Mouse (Mus musculus): ENCODE results near the gene Nexn. TPM values are rescaled to one million over a fixed set of nuclear protein-coding genes. Genes with fewer than 3 reads are reported as not detected.

The Nexn gene
- total and polyA plus RNA-seq, 2 experiments from 2014 or later: 88.6 to 314 TPM

GRCm38 (mm10) chr3:152278431-152278830, 12.3 kb upstream of the Nexn start:
- Histone ChIP-seq H3K27ac (ENCODE audit: low read depth) (peak overlapping the region; percentile 55; the same call in 1 of the 2 replicates), H3K36me3 (replicated peaks; ENCODE audit: control insufficient read depth, insufficient read depth, low read length) (peaks cover 13% of the 10 kb centered on the region), H3K9me3 (replicated peaks; ENCODE audit: control insufficient read depth, low read length) (no peaks in the 10 kb centered on the region), H3K4me1 (ENCODE audit: control insufficient read depth, insufficient read depth) (no peaks in the 10 kb centered on the region), H3K4me3 (ENCODE audit: low read depth, low read length) (no peak overlapping the region), H3K27me3 (ENCODE audit: control insufficient read depth, insufficient read depth, low read length) (no peaks in the 10 kb centered on the region), H3K4me2 (ENCODE audit: low read depth, low read length) (no peak overlapping the region), H3K9ac (replicated peaks; ENCODE audit: low read depth, low read length) (0 out of 2 replicates have a peak overlapping the region, but pooled peaks have one; percentile 7)
- DNase-seq (ENCODE audit: low spot score): no peak
- 29% methylated on average over 2 of the region's 2 CpGs for WGBS
- no peak for TF ChIP-seq CTCF (IDR thresholded peaks at IDR 0.05; ENCODE audit: low read depth)
- no peak for TF ChIP-seq EP300 (IDR thresholded peaks at IDR 0.05; ENCODE audit: low read depth)
- ATAC-seq (ENCODE audit: insufficient read depth, low read depth): no peak

- Histone ChIP-seq H3K9me3 (replicated peaks; ENCODE audit: control insufficient read depth, low read length) (no peaks in the 10 kb centered on the region), H3K4me1 (ENCODE audit: control insufficient read depth, insufficient read depth) (peaks cover 2% of the 10 kb centered on the region; the same call in 1 of the 2 replicates), H3K27me3 (ENCODE audit: control insufficient read depth, insufficient read depth, low read length) (no peaks in the 10 kb centered on the region), H3K9ac (replicated peaks; ENCODE audit: low read depth, low read length) (no peak overlapping the region), H3K36me3 (replicated peaks; ENCODE audit: control insufficient read depth, insufficient read depth, low read length) (peaks cover 8% of the 10 kb centered on the region; the same call in 1 of the 2 replicates), H3K4me2 (ENCODE audit: low read depth, low read length) (no peak overlapping the region), H3K4me3 (ENCODE audit: low read depth, low read length) (no peak overlapping the region), H3K27ac (ENCODE audit: low read depth) (peak overlapping the region; percentile 55; the same call in 1 of the 2 replicates)
- no peak for DNase-seq (ENCODE audit: low spot score)
- WGBS: 91% methylated on average over 2 of the region's 2 CpGs
- peak; percentile 39 for TF ChIP-seq CTCF (IDR thresholded peaks at IDR 0.05; ENCODE audit: low read depth)
- TF ChIP-seq EP300 (IDR thresholded peaks at IDR 0.05; ENCODE audit: low read depth): no peak
- no peak for ATAC-seq (ENCODE audit: insufficient read depth, low read depth)
Measured at GRCm38 (mm10) chr3:152277912-152278311, 11.8 kb upstream of the Nexn start.

DNA sequence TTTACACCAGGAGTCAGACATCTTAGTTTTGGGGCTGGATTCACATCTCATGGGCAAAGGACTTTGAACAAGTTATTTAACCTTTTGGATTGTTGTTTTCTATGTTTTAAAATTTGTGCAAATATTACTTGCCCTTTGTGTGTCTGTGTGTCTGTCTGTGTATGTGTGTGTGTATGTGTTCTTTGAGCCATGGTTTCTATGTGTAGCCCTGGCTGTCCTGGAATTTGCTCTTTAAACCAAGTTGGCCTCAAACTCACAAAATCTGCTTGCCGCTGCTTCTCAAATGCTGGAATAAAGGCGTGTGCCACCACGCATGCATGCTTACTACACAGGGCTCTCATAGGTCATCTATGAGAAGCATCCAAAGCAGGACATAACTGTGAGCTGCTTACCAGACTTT, 10.8 kb upstream of the Nexn start:
- Histone ChIP-seq H3K9me3 (replicated peaks; ENCODE audit: control insufficient read depth, low read length) (no peaks in the 10 kb centered on the region), H3K4me1 (ENCODE audit: control insufficient read depth, insufficient read depth) (peaks cover 7% of the 10 kb centered on the region; the same call in 1 of the 2 replicates), H3K4me3 (ENCODE audit: low read depth, low read length) (no peak overlapping the region), H3K9ac (replicated peaks; ENCODE audit: low read depth, low read length) (no peak overlapping the region), H3K27me3 (ENCODE audit: control insufficient read depth, insufficient read depth, low read length) (no peaks in the 10 kb centered on the region), H3K36me3 (replicated peaks; ENCODE audit: control insufficient read depth, insufficient read depth, low read length) (0 out of 2 replicates have a peak, but pooled peaks cover 4% of the 10 kb centered on the region), H3K27ac (ENCODE audit: low read depth) (no peak overlapping the region), H3K4me2 (ENCODE audit: low read depth, low read length) (no peak overlapping the region)
- no peak for TF ChIP-seq CTCF (IDR thresholded peaks at IDR 0.05; ENCODE audit: low read depth)
- no peak for TF ChIP-seq EP300 (IDR thresholded peaks at IDR 0.05; ENCODE audit: low read depth)
- no peak for DNase-seq (ENCODE audit: low spot score)
- no peak for ATAC-seq (ENCODE audit: insufficient read depth, low read depth)
- WGBS: 99% methylated on average over 3 of the region's 3 CpGs

DNA sequence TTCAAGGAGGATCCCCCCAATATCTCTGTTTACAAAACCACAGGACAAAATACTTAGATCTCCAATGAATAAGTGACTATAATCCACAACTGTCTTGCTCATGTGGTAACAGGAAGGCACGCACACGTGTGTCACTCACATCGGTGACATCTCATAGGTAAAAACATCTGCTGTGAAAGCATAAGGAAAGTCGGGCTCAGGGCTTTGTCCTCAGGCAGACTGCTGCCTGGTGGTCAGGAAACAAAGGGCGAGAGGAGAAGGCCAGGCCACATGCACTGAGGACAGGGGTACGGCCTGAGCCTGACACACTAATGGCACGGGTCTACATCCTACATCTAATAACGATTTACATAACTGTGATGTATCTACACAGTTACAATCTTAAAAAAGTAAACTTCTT, 8.9 kb upstream of the Nexn start:
- H3K9me3 ChIP-seq (replicated peaks; ENCODE audit: control insufficient read depth, low read length): no peaks in the 10 kb centered on the region
- H3K4me2 ChIP-seq (ENCODE audit: low read depth, low read length): no peak overlapping the region
- H3K27ac ChIP-seq (ENCODE audit: low read depth): no peak overlapping the region
- H3K36me3 ChIP-seq (replicated peaks; ENCODE audit: control insufficient read depth, insufficient read depth, low read length): 0 out of 2 replicates have a peak, but pooled peaks cover 4% of the 10 kb centered on the region
- peak; percentile 2 for DNase-seq (ENCODE audit: low spot score)
- H3K9ac ChIP-seq (replicated peaks; ENCODE audit: low read depth, low read length): no peak overlapping the region
- H3K4me1 ChIP-seq (ENCODE audit: control insufficient read depth, insufficient read depth): peaks cover 7% of the 10 kb centered on the region; the same call in 1 of the 2 replicates
- no peak for TF ChIP-seq CTCF (IDR thresholded peaks at IDR 0.05; ENCODE audit: low read depth)
- ATAC-seq (ENCODE audit: insufficient read depth, low read depth): no peak
- no peak overlapping the region for H3K4me3 ChIP-seq (ENCODE audit: low read depth, low read length)
- no peaks in the 10 kb centered on the region for H3K27me3 ChIP-seq (ENCODE audit: control insufficient read depth, insufficient read depth, low read length)
- WGBS: 83% methylated on average over 8 of the region's 8 CpGs

- TF ChIP-seq CTCF (IDR thresholded peaks at IDR 0.05; ENCODE audit: low read depth): no peak
- no peak for TF ChIP-seq EP300 (IDR thresholded peaks at IDR 0.05; ENCODE audit: low read depth)
- peak; percentile 61 for ATAC-seq (ENCODE audit: insufficient read depth, low read depth)
- Histone ChIP-seq H3K4me2 (ENCODE audit: low read depth, low read length) (no peak overlapping the region), H3K27me3 (ENCODE audit: control insufficient read depth, insufficient read depth, low read length) (no peaks in the 10 kb centered on the region), H3K4me1 (ENCODE audit: control insufficient read depth, insufficient read depth) (peaks cover 7% of the 10 kb centered on the region; the same call in 1 of the 2 replicates), H3K36me3 (replicated peaks; ENCODE audit: control insufficient read depth, insufficient read depth, low read length) (0 out of 2 replicates have a peak, but pooled peaks cover 4% of the 10 kb centered on the region), H3K9ac (replicated peaks; ENCODE audit: low read depth, low read length) (no peak overlapping the region), H3K4me3 (ENCODE audit: low read depth, low read length) (no peak overlapping the region), H3K27ac (ENCODE audit: low read depth) (peak overlapping the region; percentile 70), H3K9me3 (replicated peaks; ENCODE audit: control insufficient read depth, low read length) (no peaks in the 10 kb centered on the region)
- 55% methylated on average over 20 of the region's 20 CpGs for WGBS
- no peak for DNase-seq (ENCODE audit: low spot score)
Measured at GRCm38 (mm10) chr3:152272974-152273685, 7.0 kb upstream of the Nexn start.

All from heart, postnatal 0 days (tissue).